Mouse (Mus musculus) fat pad, adult 2 months (tissue): Measurements from ENCODE around the gene Ddx39b.

ENCODE experiments used
- DNase-seq: peaks from one replicate; pipeline ENCODE4 v3.0.0-alpha.2; 2011; ENCODE audit warnings: low read depth, low spot score; ENCODE audit errors: extremely low read depth

The Ddx39b gene

DNA sequence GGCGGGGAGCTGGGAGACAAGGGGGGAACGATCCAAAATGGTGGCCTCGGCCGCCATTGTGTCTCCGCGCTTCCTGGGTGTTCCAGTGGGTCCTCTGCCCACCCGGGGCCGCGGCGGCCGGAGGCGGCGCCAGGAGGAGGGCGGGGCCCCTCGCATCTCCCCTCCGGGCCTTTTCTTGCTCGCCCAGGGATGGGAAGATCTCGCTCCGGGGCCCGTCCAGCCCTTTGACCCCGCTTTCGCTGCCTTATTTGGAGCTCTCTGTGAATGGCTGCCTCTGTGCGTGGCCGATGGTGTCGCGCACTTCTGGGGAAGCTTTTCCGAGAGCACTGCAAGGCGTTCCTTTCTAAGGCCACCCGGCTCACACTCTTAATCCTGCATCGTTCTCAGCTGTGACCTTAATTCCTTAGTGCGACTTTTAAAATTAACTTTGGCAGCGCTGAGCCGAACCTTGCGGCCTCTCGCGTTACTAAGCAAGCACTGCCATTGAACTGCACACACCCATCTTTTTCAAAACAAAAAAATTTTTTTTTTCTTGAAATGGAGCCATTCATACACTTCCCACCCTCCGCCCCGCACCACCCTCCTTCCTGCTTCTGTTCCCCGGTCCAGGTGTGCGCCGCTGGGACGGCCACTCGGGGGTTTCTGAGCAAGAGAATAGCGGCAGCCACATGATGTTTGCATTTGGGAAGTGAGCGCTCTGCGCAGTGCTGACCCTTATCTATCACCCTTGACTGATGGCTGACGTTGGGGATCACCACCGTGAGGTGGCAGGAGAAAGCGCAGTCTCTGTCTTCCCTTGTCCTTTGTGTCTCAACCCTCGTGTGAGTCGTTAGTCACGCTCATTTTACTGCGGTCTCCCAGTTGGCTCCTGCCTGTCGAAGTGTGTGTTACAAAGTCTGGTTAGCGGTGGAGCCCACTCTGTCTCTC is 732 bp downstream of the Ddx39b start:
- DNase-seq = no peak

DNA sequence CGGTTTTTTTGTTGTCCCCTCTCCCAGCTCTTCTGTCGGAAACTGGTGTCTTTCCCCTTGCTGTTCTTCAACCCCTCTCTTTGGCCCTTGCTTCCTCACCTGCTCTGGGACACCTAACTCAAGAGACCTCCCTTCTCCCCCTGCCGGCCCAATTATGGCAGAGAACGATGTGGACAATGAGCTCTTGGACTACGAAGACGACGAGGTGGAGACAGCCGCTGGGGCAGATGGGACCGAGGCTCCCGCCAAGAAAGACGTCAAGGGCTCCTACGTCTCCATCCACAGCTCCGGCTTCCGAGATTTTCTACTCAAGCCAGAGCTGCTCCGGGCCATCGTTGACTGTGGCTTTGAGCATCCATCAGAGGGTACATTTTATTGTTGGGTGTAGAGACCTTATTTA is 1.5 kb downstream of the Ddx39b start:
- DNase-seq = no peak

DNA sequence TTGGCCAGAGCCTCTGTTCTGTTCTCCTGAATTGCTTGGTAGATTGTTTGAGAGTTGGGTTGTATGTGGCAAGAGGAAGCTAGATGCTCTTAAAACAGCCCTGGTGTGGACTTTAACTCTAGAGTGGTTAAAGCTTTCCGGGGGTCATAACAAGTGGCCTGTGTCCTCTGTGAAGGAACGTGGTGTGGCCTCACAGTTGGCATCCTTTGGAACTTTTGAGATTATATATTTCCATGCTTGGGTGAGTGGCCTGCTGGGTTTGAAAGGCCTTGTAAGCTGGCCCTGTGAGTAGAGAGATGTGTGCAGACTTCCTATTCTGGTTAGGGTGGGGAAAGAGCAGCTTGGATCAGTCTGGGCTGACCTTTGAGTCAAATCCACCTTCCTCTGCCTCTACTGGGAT is 3.5 kb downstream of the Ddx39b start:
- DNase-seq = no peak

DNA sequence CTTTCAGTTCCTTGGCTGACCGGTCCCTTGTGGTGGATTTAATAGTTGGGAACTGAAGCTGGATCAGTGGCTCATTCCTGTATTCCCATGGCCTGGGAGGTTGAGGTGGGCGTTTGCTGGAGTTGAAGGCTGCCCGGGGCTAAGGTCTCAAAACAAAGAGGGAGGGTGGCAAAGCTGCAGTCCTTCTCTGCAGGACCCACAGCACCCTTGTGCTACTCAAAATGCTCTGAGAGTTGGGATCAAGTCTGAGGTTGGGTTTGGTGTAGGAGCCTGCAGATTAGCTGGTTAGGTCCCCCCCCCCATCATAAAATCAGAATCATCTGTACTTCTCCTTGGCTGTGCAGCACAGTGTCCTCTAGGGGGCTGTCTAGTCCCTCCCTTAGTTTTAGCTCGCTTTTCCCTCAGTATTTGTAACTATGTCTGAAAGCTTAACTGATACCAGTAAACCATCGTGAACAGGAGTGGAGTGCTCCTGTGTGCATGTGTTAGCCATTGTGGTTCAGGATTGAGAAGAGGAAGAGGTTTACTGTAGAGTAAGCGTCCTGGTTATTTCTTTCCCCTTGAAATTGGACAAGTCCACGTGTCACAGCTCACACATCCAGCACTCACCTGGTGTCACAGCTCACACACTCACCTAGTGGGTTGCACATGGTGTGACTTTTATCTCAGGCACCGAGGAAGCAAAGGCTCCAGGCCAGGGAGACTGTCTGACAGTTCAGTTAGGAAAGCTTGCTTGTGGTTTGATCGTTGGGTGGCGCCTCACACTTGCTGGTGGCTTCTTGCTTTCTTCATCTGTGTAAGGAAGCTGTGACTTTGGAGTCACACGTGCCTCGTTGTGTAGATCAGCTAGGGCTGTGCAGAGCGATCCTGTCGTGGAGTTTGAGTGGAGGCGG is 4.4 kb downstream of the Ddx39b start:
- no peak for DNase-seq

DNA sequence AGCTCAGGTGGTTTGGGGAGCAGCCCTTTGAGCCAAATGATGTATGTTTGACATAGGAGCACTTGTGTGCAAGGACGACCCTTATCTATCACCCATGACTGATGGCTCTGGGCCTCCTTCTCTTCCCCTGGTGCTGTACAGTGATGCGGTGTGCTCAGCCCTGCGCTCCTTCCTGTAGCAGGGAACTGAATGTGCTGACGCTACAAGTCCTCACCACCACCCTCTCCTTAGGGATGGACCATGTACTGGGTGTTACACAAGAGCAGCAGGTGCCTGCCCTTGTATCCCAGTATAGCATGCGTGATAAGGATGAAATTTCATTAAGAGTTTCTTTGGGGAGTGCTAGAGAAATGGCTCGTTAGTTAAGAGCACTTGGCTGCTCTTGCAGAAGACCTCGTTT is 5.6 kb downstream of the Ddx39b start:
- no peak for DNase-seq

DNA sequence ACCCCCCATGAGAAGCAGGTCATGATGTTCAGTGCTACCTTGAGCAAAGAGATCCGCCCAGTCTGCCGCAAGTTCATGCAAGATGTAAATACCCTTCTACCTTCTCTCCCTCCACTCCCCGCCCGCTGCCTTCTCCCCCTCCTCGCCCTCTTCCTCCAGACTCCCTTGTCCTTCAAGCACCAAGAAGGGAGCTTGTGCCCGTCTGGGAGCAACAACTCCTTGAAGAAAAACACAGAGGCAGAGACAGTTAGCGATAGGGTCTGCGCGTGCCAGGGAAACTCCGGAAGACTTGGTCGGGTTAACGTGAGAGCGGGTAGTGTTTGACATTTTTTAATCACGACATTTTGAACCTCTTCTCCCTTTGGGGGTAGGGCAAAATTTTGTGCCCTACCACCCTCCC is 7.4 kb downstream of the Ddx39b start:
- DNase-seq = no peak

DNA sequence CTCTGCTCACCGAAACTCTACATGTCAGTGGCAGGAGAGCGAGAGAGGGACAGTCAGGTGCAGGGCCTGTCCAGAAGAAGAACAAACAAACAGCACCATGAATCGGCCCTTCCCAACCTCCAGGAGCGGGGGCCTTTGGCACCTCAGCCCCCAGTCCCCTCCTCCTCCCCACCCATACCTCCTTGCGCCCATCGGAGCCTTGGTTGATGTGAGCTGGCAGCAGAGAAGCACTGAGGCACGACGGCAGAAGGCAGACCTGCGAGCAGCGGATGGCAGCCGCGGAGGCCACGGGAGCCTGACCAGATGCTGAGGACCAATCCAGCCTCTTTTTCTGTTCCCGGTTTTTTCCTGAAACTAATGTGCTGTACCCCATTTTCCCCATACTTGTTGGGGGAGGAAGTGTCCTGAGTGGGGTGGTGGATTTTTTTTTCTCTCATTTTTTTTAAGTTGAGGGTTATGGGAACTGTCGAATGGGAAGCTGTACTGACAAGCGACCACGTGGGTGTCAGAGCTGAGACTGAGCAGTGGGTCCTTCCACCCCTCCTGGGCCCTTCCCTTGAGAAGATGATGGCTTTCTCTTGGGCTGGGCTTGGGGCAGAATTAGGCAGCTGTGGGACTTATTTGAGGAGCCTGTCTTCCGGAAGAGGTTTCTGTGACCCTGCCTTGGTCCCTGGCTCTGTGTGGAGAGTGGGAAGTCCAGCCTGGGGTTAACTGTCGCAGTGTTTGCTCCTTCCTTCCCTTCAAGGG is 8.1 kb downstream of the Ddx39b start:
- no peak for DNase-seq

DNA sequence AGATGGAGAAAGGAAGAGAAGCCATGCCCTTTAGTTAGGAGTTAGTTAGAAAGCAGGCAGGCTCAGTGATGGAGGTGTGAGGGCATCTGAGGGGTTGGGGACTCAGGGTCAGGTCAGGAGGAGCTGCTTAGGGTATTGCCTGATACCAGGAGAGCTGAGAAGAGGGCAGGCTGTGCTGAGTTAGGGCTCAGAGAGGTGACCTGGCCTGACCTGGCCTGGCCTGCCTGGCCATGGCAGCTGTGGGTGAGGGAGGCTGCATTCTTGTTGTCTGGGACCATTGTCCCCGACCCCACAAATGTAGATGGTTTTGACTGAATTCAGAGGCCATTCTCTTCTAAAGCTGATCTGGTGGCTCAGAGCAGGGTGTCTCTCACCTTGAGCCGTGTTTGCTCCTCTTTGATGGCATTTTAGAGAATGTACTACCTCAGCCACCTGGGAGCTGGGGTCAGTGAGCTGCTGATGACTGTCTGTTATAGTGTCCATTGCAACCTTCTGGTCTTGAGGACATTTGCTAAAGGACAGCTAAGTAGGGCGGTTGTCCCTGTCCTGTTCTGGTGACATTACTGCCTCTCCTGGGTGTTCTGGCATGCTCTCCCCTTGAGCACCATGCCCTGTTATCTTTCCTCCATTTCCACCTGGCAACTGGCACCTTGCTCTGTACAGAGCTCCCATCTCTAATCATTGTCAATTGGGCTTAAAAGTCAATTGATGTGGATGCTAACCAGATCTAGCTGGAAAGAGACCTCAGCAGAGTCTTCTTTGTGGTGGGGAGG is 9.0 kb downstream of the Ddx39b start:
- DNase-seq = no peak

DNA sequence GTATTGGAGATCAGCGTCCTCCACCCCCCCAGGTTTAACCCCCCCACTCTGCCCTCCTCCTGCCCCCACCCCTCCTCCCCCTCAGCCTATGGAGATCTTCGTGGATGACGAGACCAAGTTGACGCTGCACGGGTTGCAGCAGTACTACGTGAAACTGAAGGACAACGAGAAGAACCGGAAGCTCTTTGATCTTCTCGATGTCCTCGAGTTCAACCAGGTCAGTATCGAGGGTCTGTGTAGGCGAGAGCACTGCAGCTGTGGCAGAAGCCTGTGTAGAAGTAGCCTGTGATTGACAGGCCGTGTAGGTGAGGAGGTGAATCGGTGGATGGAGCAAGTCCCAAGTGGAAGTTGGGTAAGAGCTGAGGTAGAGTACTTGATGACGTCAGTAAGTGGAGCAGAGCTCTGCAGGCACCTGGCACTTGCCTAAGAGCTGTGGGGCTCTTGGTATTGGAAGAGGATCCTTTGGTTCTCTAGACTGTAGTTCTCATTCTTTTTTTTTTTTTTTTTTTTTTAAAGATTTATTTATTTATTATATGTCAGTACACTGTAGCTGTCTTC is 9.7 kb downstream of the Ddx39b start:
- peak; percentile 51 for DNase-seq

DNA sequence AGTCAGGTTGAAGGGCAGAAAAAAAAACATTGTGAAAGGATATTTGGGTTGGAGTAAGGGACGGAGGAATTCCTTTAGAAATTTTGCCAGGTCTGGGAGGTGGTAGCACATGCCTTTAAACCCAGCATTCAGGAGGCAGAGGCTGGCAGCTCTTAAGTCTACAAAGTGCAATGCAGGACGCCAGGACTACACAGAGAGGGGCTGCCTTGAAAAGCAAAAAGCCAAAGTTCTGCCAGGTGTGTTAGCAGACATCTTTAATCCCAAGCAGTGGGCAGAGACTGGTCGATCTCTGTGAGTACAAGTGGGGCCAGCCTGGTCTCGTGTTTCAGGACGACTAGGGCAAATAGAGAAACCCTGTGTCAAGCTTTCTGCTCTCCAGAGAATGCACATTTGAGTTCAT is 10.4 kb downstream of the Ddx39b start:
- no peak for DNase-seq

DNA sequence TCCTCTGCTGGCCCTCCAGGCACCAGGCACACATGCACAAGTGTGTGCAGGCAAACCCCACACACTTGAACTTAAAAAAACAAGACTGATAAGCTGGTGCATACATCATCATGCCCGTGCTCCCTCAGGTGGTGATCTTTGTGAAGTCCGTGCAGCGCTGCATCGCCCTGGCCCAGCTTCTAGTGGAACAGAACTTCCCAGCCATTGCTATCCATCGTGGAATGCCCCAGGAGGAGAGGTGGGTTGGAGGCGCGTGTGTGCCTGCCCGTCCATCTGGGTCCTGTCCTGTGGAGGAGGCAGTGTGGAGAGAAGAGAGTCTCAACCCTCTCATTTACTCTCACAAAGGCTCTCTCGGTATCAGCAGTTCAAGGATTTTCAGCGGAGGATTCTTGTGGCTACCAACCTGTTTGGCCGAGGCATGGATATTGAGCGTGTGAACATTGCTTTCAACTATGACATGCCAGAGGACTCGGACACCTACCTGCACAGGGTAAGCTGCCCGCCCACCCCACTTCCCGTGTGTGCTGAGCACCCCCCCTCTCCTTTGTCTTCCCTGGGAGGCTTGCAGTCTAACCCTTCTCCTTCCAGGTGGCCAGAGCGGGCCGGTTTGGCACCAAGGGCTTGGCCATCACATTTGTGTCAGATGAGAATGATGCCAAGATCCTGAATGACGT is 11.2 kb downstream of the Ddx39b start:
- no peak for DNase-seq

DNA sequence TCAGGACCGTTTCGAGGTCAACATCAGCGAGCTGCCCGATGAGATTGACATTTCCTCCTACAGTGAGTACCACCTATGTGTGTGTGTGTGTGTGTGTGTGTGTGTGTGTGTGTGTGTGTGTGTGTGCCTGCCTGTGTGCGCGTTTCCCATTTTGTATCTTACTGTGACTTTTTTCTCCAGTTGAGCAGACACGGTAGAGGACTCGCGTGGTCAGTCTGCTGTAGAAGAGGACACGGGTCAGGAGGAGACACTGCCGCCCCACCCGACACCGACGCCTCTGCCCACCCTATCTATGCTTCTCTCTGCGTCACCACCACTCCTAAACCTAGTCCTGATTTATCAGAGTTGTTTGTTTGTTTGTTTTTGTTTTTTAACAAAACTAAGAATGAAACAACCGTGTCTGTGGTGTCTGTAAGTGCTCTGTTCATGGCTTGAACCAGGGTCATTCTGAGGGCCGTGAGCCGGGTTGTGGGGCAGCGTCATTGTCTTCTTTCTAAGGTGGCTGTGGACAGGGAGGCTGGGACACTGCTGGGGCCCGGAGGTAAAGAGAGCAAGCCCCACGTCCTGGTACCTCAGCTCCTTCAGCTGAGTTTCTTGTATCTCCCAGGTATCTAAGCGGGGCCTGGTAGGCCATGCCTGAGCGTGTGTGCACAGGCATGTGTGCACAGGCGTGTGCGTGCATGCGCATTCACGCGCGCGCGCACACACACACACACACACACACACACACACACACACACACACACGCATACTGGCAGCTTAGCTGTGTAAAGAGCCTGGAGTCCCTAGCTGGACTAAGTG is 11.9 kb downstream of the Ddx39b start:
- DNase-seq = no peak

DNA sequence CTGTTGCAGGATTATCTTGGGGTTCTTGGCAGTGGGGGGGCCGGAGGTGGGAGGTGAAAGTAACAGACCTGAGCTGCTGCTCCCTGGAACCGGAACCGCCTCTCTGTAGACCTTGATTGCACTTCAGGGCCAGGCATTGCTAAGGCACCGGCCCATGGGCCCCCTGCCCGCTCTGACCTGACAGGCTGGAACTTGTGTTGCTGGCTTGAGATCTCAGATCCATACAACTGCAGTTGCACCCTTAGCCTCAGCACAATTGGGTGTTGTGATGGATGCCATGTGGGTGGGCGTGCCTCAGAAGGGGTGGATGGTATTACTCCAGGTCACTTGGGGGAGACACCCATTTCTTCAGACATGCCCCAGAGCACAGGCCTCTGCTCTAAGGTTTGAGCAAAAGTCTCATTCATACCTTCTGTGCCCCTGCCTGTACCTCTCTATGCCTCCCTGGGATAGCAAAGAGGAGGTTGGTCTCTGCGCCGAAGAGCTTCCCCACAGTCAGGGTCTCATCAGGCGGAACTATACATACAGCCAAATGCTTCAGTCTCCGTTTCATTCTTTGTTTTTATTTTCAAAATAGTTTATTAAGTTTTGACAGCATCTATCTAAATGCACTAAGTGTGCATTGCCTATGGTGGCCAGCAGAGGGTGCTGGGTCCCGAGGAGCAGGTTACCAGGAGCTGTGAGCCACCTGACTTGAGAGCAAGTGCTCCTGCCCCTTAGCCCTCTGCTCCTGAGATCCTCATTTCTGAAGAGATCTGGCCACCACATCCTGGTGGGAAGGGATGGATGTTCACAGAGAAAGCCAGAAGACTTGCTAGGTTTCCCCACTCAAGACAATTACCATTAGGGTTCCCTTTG is 12.9 kb downstream of the Ddx39b start:
- no peak for DNase-seq

DNA sequence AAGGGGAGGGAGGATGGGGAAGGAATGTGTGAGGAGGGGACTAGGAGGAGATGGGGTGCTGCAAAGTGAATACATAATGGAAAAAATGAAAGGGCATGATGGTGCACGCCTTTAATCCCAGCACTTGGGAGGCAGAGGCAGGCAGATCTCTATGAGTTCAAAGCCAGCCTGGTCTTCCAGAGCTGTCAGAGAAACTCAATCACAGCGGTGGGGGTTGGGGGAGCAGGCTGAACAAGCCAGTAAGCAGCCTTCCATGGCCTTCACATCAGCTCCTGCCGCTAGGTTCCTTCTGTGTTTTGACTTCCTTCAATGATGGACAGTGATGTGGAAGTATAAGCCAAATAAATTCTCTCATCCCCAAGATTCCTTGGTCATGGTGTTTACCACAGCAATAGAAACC is 13.8 kb downstream of the Ddx39b start:
- DNase-seq = no peak

DNA sequence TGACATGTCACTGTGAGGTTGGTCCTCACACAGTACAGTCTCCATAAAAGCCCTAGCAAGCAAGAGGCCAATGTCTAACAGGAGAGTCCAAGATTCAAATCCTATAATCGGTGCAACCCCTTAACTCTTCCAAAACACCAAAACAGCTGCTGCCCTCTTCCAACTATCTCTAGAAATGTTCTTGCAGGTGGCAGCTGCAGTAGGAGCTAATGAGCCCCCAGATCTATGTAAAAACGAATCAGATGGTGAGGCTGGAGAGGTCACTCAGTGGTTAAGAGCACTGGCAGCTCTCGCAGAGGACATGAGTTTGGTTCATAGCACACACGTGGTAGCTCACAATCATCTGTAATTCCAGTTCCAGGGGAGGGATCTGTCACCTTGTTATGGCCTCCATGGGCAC is 14.2 kb downstream of the Ddx39b start:
- no peak for DNase-seq

DNA sequence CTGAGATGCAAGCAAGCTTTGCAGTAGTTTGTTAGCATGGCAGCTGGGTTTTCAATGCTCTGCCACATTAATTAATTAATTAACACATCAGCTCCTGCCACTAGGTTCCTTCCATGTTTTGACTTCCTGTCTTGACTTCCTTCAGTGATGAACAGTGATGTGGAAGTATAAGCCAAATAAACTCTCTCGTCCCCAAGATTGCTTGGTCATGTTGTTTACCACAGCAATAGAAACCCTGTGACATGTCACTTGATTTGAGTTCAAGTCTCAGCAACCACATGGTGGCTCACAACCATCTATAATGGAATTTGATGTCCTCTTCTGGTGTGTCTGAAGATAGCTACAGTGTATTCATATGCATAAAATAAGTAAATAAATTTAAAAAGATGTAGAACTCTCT is 15.8 kb downstream of the Ddx39b start:
- no peak for DNase-seq

DNA sequence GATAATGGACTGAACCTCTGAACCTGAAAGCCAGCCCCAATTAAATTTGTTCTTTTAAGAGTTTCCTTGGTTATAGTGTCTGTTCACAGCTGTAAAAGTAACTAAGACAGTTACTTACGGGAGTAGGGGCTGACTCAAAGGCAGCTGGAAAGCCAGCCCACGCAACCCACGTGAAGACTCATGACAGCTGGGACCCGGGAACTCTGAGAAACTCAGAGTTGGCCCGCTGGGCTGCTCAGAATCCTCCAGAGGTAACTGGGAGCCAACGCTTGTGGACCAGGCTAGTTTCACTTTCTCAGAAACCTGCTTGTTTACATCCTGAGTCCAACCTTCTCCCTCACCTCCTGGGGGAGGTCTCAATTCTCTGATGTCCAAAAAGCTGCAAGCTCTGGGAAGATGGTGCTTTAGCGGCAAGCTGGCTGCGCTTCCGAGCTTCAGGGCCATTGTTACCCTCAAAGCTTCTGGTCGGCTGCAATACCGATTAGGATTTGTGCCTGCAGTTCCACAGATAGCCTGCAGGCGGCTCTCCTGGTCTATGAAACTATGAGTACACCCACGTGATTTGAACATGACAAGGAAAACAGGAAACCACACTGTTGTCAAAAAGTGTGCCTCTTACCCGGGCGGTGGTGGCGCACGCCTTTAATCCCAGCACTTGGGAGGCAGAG is 16.4 kb downstream of the Ddx39b start:
- DNase-seq = no peak
